Mouse (Mus musculus): Measurements from ENCODE around the gene Hirip3. TPM values are rescaled to one million over a fixed set of nuclear protein-coding genes. Genes with fewer than 3 reads are reported as not detected.

Hirip3 gene
- polyA plus RNA-seq, 1 experiment from 2014 or later, result 39.8 TPM

DNA sequence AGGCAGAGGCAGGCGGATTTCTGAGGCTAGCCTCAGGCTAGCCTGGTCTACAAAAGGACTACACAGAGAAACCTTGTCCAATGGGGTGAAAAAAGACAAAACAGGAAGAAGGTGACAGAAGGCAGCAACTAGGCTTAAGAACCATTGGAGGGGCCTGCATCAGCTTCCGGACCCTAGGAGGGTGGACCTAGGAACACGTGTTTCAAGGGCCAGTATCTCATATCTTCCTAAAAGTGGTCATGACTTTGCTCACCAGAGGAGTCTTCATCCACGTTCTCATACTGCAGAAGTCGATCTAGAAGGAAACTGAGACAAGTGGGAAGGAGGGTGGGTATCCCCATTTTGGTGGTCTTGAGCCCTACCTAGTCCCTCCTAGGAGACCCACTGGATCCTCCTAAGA lies 785 bp upstream of the Hirip3 start:
- ATAC-seq (ENCODE audit: low FRiP score, low read depth), result no peak
- H3K27me3 ChIP-seq, result no peaks in the 10 kb centered on the region
- H3K4me1 ChIP-seq, result peaks cover 29% of the 10 kb centered on the region
- H3K9ac ChIP-seq, result peak overlapping the region; percentile 82
- peak overlapping the region; percentile 75 for H3K4me3 ChIP-seq
- H3K4me2 ChIP-seq (replicated peaks), result peak overlapping the region; percentile 88
- peaks cover 62% of the 10 kb centered on the region for H3K36me3 ChIP-seq
- H3K27ac ChIP-seq, result no peak overlapping the region
- H3K9me3 ChIP-seq, result no peaks in the 10 kb centered on the region
- 71% methylated on average over 5 of the region's 5 CpGs for WGBS

DNA sequence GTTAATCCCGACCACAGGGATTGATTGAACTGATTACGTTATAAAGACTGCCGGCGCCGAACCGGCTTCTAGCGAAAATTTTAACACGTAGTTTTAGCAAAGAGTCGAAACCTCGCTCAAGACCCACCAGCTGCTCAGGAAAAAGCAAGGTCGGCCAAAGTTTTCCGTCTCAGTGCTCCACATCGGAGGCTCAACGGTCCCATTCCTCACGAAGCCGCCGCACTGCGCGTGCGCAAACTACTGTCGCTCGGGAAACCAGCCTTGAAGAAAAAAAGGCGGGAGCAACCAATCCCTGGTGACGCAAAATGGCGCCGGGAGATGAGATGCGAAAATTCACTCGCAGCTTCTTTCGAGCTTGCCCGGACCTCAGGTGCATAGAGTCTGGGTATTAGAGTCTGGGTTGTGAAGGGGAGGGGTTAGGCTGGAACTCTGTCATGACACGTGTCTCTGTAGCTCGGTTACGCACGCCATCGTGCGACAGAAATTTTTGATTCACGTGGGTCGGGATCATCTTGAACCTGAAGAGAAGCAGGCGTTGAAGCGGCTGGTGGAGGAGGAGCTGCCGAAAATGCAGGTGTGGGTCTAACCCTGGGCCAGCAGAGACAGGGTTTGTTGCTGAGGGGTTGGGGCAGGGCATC lies 494 bp downstream of the Hirip3 start, which contains the start of gene Ino80e:
Gene Ino80e (minus strand): TSS at position 231 of the 638 bp plus-strand sequence.
- H3K9ac ChIP-seq, result peak within 1 kb of the TSS; percentile 82
- peak within 1 kb of the TSS; percentile 75 for H3K4me3 ChIP-seq
- WGBS, result under 1% methylated on average over 41 of the region's 41 CpGs
- peaks cover 29% of the 10 kb centered on the region for H3K4me1 ChIP-seq
- no peaks in the 10 kb centered on the region for H3K9me3 ChIP-seq
- peaks cover 62% of the 10 kb centered on the region for H3K36me3 ChIP-seq
- peak within 1 kb of the TSS; percentile 84 for H3K27ac ChIP-seq
- H3K27me3 ChIP-seq, result no peaks in the 10 kb centered on the region
- H3K4me2 ChIP-seq (replicated peaks), result peak within 1 kb of the TSS; percentile 88
- peak; percentile 75 for ATAC-seq (ENCODE audit: low FRiP score, low read depth)

DNA sequence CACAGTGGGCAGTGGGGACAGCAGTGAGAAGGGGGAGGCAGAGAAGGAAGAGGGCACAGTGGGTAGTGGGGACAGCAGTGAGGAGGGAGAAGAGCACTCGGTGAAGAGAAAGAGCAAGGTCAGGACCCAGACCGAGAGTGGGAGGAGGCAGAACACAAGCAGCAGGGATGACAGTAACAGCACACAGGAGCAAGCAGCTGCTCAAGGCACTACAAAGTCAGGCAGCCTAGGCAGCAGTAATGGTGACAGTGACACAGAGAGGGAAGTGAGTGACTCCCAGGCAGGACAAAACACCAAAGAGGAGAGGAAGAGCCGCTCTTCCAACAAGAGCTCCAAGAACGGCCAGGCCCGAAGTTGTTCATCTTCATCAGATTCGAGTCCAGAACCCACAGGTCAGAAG lies 2.0 kb downstream of the Hirip3 start:
- peaks cover 62% of the 10 kb centered on the region for H3K36me3 ChIP-seq
- ATAC-seq (ENCODE audit: low FRiP score, low read depth), result no peak
- H3K27ac ChIP-seq, result peak overlapping the region; percentile 84; the same call in 1 of the 2 replicates
- 71% methylated on average over 6 of the region's 6 CpGs for WGBS
- peak overlapping the region; percentile 75 for H3K4me3 ChIP-seq
- H3K9me3 ChIP-seq, result no peaks in the 10 kb centered on the region
- peaks cover 29% of the 10 kb centered on the region for H3K4me1 ChIP-seq
- H3K9ac ChIP-seq, result peak overlapping the region; percentile 82
- H3K27me3 ChIP-seq, result no peaks in the 10 kb centered on the region
- H3K4me2 ChIP-seq (replicated peaks), result peak overlapping the region; percentile 88

DNA sequence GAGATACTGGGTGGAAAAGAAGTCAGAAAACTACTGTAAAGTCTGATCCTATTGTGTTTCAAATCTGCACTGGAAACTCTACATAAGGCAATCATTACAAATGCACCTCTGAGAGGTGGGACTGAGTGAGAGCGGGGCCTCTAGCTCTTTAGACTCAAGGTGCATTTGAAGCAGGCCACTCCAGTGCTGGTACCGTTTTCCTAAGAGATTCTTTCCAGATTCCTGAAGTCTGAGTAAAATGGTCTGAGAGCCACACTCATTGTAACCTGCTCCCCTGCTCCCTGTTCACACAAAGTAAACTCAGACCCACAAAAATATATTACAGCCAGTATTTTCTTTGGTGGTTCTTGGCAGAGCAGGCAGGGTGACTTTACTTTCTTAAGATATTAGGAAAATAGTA lies 5.8 kb downstream of the Hirip3 start:
- H3K27me3 ChIP-seq, result no peaks in the 10 kb centered on the region
- H3K4me1 ChIP-seq, result peaks cover 19% of the 10 kb centered on the region
- no peak overlapping the region for H3K27ac ChIP-seq
- no peak overlapping the region for H3K4me3 ChIP-seq
- H3K9ac ChIP-seq, result no peak overlapping the region
- ATAC-seq (ENCODE audit: low FRiP score, low read depth), result no peak
- no peaks in the 10 kb centered on the region for H3K9me3 ChIP-seq
- peaks cover 88% of the 10 kb centered on the region for H3K36me3 ChIP-seq
- H3K4me2 ChIP-seq (replicated peaks), result no peak overlapping the region
- 85% methylated on average over 2 of the region's 2 CpGs for WGBS

DNA sequence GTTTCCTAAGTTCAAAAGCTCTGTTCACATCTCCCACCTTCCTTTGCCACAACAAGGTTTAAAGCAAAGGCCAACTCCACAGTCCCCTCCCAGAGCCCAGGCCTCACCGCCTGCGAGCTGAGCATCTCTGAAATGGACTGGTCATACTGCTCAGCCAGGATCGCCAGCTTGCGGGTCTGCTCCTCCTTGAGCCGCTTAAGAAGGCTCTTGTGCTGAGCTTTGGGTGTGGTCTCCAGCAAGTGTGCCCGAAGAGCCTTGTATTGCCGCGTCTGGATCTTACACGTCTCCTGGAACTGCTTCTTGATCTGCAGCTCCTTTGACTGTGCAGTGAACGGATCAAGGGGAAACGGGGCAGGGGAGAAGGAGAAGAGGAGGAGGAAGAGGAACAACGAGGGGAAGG lies 6.2 kb downstream of the Hirip3 start:
- Histone ChIP-seq H3K4me1 (peaks cover 15% of the 10 kb centered on the region), H3K4me3 (no peak overlapping the region), H3K27ac (no peak overlapping the region), H3K4me2 (replicated peaks) (no peak overlapping the region), H3K9me3 (no peaks in the 10 kb centered on the region), H3K9ac (no peak overlapping the region), H3K36me3 (peaks cover 92% of the 10 kb centered on the region), H3K27me3 (no peaks in the 10 kb centered on the region)
- 87% methylated on average over 12 of the region's 12 CpGs for WGBS
- ATAC-seq (ENCODE audit: low FRiP score, low read depth), result no peak

DNA sequence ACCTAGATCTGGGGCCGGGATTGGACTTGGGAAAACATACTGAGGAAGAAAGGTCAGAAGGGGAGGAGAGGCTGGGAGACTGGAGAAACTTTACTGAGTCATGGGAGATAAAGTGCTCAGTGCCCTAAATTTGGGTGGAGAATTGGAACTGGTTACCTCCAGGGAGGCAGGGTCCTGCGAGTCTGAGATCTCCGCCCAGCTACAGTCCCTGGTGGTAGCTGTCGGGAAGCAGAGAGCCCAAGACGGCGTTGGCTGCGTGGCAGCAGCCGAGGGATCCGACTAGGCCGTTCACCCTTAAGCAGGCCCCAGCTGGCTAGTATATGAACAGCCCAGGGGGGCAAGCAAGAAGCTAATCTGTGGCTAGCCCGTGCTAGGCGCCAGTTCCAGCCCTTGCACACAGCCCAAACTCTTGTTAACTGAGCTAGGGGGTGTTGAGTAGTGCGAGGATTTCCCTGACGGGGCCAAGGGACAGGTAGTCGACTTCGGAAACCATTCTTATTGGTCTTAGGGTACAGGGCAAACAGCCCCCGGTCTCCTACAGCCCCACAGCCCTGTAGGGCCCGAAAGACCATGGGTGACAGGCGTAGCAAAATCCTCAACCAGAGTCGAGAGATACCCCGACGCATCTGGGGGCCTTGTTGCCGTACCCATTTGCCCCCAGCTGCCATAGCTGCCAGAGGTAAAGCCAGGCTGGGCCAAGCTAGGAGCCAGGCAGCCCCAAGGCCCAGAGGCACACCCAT lies 8.2 kb downstream of the Hirip3 start:
- H3K9me3 ChIP-seq, result no peaks in the 10 kb centered on the region
- no peaks in the 10 kb centered on the region for H3K4me1 ChIP-seq
- no peak overlapping the region for H3K9ac ChIP-seq
- no peak overlapping the region for H3K4me2 ChIP-seq (replicated peaks)
- no peak for ATAC-seq (ENCODE audit: low FRiP score, low read depth)
- H3K4me3 ChIP-seq, result no peak overlapping the region
- no peaks in the 10 kb centered on the region for H3K27me3 ChIP-seq
- WGBS, result 91% methylated on average over 23 of the region's 23 CpGs
- no peak overlapping the region for H3K27ac ChIP-seq
- peaks cover 100% of the 10 kb centered on the region for H3K36me3 ChIP-seq

DNA sequence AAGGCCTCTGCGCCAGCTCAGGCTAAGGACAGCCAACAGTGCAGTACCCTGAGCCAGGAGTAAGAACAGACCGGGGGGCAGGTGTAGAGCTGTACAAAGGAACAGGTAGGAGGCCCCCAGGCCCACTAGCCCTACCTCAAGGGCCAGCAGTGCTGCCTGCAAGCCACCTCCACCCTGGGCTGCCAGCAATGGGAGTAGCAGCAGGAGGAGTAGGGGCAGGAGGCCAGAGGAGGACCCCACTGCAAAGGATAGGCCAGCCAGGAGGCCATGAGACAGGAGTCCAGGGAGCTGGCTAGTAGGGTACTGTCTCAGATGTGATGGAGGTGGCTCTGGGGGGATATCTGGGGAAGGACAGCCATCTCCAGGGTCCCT lies 8.7 kb downstream of the Hirip3 start:
- H3K4me1 ChIP-seq, result no peaks in the 10 kb centered on the region
- H3K9ac ChIP-seq, result no peak overlapping the region
- H3K27ac ChIP-seq, result no peak overlapping the region
- WGBS, result 100% methylated on average over 2 of the region's 2 CpGs
- no peak overlapping the region for H3K4me2 ChIP-seq (replicated peaks)
- peaks cover 100% of the 10 kb centered on the region for H3K36me3 ChIP-seq
- no peak overlapping the region for H3K4me3 ChIP-seq
- ATAC-seq (ENCODE audit: low FRiP score, low read depth), result 0 out of 2 replicates have a peak, but pooled peaks have one; percentile 37
- H3K9me3 ChIP-seq, result no peaks in the 10 kb centered on the region
- no peaks in the 10 kb centered on the region for H3K27me3 ChIP-seq

DNA sequence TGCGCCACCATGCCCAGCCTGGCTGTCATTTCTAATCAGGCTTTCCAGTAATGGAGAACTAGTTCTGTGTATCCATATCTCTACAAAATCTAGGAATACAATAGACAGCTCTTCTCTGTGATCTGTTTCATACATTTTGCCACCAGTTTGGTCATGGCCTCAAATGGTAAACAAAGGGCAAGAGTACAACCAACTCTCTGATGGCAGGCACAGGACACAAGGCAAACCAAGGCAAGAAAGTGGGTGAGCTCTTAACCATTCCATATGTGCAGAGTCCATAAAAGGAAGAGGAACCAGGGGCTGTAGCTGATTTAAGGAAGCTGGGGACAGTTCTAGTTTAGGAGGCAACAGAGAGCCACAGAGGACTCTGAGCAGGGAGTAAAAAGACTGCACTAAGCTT lies 15.5 kb downstream of the Hirip3 start:
- Histone ChIP-seq H3K4me1 (peaks cover 13% of the 10 kb centered on the region), H3K4me2 (replicated peaks) (no peak overlapping the region), H3K36me3 (peaks cover 87% of the 10 kb centered on the region), H3K9me3 (no peaks in the 10 kb centered on the region), H3K27ac (no peak overlapping the region), H3K4me3 (no peak overlapping the region), H3K9ac (no peak overlapping the region), H3K27me3 (no peaks in the 10 kb centered on the region)
- no peak for ATAC-seq (ENCODE audit: low FRiP score, low read depth)
- WGBS, result 97% methylated on average over 1 of the region's 1 CpGs

DNA sequence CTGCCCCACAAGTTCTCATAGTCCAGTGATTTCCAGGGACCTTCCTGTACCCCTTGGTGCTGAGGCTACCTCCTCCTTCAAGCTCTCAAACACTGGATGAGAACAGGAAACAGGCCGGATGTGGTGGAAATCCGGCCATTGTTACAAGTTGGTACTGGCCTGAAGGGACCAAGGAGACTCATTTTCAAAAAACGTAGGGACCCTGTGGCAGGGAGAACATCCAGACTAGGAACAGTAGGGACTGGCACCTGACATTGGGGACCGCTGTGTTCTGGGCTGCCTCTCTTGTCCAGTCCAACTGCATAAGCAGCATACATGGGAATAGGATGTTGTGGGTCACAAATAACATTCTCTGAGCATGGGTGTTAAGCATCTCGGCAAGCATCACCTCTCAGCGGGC lies 19.3 kb downstream of the Hirip3 start:
- WGBS, result 82% methylated on average over 6 of the region's 6 CpGs
- H3K36me3 ChIP-seq, result peaks cover 49% of the 10 kb centered on the region
- no peak for ATAC-seq (ENCODE audit: low FRiP score, low read depth)
- peak overlapping the region; percentile 90; the same call in 1 of the 2 replicates for H3K9ac ChIP-seq
- H3K27me3 ChIP-seq, result no peaks in the 10 kb centered on the region
- no peak overlapping the region for H3K4me3 ChIP-seq
- peaks cover 28% of the 10 kb centered on the region for H3K4me1 ChIP-seq
- peak overlapping the region; percentile 64; the same call in 1 of the 2 replicates for H3K27ac ChIP-seq
- peak overlapping the region; percentile 100 for H3K4me2 ChIP-seq (replicated peaks)
- H3K9me3 ChIP-seq, result no peaks in the 10 kb centered on the region

DNA sequence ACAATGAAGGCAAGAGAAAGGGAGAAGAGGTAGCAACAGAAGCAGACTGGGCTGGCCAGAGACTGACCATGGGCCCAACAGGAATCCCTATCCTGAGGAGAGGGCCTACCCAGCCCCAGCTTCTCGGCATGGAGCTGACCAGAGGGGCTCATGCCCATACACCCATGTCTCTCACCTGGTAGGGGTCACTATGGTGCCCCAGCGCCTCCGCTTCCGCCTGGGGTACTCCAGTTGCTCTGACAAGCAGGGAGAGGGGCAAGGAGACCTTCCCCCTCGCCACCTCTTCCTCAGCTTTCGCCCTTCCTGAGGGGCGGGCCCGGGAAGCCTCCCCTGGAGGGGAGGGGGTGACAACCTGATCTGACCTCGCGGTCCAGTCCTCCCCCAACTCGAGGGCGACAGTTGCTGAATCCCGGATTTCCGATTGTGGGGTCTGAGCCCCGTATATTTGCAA lies 22.0 kb downstream of the Hirip3 start:
- Histone ChIP-seq H3K27ac (peak overlapping the region; percentile 90), H3K36me3 (peaks cover 22% of the 10 kb centered on the region), H3K9me3 (no peaks in the 10 kb centered on the region), H3K4me2 (replicated peaks) (peak overlapping the region; percentile 100), H3K27me3 (no peaks in the 10 kb centered on the region), H3K9ac (peak overlapping the region; percentile 90), H3K4me1 (peaks cover 28% of the 10 kb centered on the region), H3K4me3 (peak overlapping the region; percentile 88)
- no peak for ATAC-seq (ENCODE audit: low FRiP score, low read depth)
- WGBS, result under 1% methylated on average over 15 of the region's 15 CpGs

DNA sequence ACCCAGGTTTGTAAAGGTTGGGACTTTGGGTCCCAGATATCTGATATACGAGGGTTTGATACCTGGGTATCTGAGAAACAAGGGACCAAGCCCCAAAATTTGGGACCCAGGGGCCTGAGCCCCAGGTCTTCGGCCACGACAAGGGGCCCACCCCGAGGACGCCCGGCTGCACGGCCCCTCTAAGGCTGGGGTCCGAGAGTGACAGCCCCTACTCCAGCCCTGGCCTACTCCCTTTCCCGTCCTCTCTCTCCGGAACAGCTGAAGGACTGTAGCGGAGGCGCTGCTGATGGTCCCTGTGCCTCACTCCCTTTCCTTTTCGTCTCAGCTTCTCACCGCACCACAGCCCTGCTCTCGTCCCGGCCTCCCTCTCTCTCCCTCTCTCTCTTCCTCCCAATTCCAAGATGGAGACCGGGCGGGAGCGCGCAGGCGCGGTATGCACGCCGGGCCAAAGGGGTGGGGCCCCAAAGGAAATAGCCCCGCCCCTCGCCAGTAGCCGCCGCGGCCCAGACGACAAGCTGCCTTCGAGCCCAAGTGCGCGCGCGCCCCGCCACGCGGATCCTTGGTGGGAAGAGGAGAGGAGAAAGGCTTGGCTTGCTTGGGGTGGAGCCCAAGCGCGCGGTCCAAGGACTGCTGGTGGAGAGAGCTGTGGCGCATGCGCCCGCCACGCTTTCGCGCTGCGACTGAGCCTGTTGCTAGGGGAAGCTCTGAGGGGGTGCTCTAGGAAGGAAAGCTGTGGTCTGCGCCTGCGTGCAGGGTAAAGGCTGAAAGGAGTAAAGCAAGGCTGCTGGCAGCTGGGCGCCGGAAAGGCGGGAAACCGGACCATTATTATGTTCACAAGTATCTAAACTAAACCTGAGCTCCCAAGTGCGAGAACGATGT lies 22.8 kb downstream of the Hirip3 start, which contains the start of gene Taok2:
Gene Taok2 (minus strand): TSS at position 418 of the 879 bp plus-strand sequence.
- peak; percentile 99 for ATAC-seq (ENCODE audit: low FRiP score, low read depth)
- H3K27ac ChIP-seq, result peak within 1 kb of the TSS; percentile 90
- WGBS, result under 1% methylated on average over 56 of the region's 56 CpGs
- H3K9ac ChIP-seq, result peak within 1 kb of the TSS; percentile 90
- peaks cover 28% of the 10 kb centered on the region for H3K4me1 ChIP-seq
- peaks cover 14% of the 10 kb centered on the region for H3K36me3 ChIP-seq
- peak within 1 kb of the TSS; percentile 100 for H3K4me2 ChIP-seq (replicated peaks)
- no peaks in the 10 kb centered on the region for H3K27me3 ChIP-seq
- peak within 1 kb of the TSS; percentile 88 for H3K4me3 ChIP-seq
- no peaks in the 10 kb centered on the region for H3K9me3 ChIP-seq

Measured in limb, embryonic 13.5 days (tissue).